Mouse (Mus musculus) C2C12 (cell line): ENCODE measurements around the gene Tspan10. TPM values are rescaled to one million over a fixed set of nuclear protein-coding genes. Genes with fewer than 3 reads are reported as not detected.

Source experiments
- H3K27me3 ChIP-seq: one replicate; pipeline ENCODE4 v1.6.1; 2011; ENCODE audit not compliant: control insufficient read depth, insufficient read depth, insufficient read length
- H3K36me3 ChIP-seq: one replicate; pipeline ENCODE4 v1.6.1; 2011; ENCODE audit not compliant: control insufficient read depth, insufficient read depth
- H3K4me3 ChIP-seq: one replicate; pipeline ENCODE4 v1.5.1; 2011; ENCODE audit warnings: mild to moderate bottlenecking, control low read depth; ENCODE audit not compliant: poor library complexity, insufficient read depth, severe bottlenecking
- H3K79me2 ChIP-seq: one replicate; pipeline ENCODE4 v1.6.1; 2011; ENCODE audit not compliant: control insufficient read depth, insufficient read depth
- H3K79me3 ChIP-seq: one replicate; pipeline ENCODE4 v1.6.1; 2011; ENCODE audit warnings: low read depth, control low read depth
- H3ac ChIP-seq: one replicate; pipeline ENCODE3; 2011; ENCODE audit warnings: low read depth; ENCODE audit not compliant: control insufficient read depth, insufficient read length
- CEBPB ChIP-seq: IDR thresholded peaks from one replicate; pipeline ENCODE4 v1.6.1; 2011; ENCODE audit warnings: low read depth, mild to moderate bottlenecking, control low read depth, moderate library complexity
- CTCF ChIP-seq: IDR thresholded peaks from one replicate; pipeline ENCODE4 v1.5.1; 2011; ENCODE audit not compliant: control insufficient read depth, insufficient read depth, insufficient read length
- FOSL1 ChIP-seq: IDR thresholded peaks from one replicate; pipeline ENCODE4 v1.8.0; 2011; ENCODE audit warnings: mild to moderate bottlenecking, low read length; ENCODE audit not compliant: poor library complexity, insufficient read depth, severe bottlenecking
- MAX ChIP-seq: IDR thresholded peaks from one replicate; pipeline ENCODE4 v1.6.1; 2011; ENCODE audit warnings: mild to moderate bottlenecking, control low read depth
- MYOD1 ChIP-seq: IDR thresholded peaks from one replicate; pipeline ENCODE4 v1.6.1; 2011; ENCODE audit warnings: low read depth; ENCODE audit not compliant: control insufficient read depth, insufficient read length
- MYOG ChIP-seq: IDR thresholded peaks from one replicate; pipeline ENCODE4 v1.6.1; 2011; ENCODE audit not compliant: control insufficient read depth, insufficient read length; ENCODE audit errors: extremely low read depth
- USF1 ChIP-seq: IDR thresholded peaks from one replicate; pipeline ENCODE4 v1.6.1; 2011; ENCODE audit warnings: low read depth, mild to moderate bottlenecking, control low read depth, moderate library complexity
- polyA plus RNA-seq: library from polyadenylated mRNA; unstranded; fragments of >200 nt; fragmentation: generic; extraction: Trizol; gene quantifications from one replicate; pipeline ENCODE4 v1.2.1, GENCODE M21; 2012; ENCODE audit warnings: missing spikeins

The Tspan10 gene
- polyA plus RNA-seq, 1 experiment: 0.02 TPM

GRCm38 (mm10) chr11:120467051-120467735 is 24.7 kb downstream of the Tspan10 start, which contains the start of gene Arl16:
Gene Arl16 (minus strand): TSS chr11:120467607.
- peak within 1 kb of the TSS; percentile 94 for H3K4me3 ChIP-seq
- TF ChIP-seq CEBPB: no peak
- H3K79me3 ChIP-seq: peaks cover 29% of the 10 kb centered on the region
- H3K36me3 ChIP-seq: peaks cover 47% of the 10 kb centered on the region
- peaks cover 34% of the 10 kb centered on the region for H3K79me2 ChIP-seq
- H3K27me3 ChIP-seq: no peaks in the 10 kb centered on the region
- H3ac ChIP-seq: peak within 1 kb of the TSS; percentile 97

GRCm38 (mm10) chr11:120467736-120468092 is 25.3 kb downstream of the Tspan10 start:
- Histone ChIP-seq H3K79me3 (peaks cover 29% of the 10 kb centered on the region), H3ac (peak overlapping the region; percentile 97), H3K36me3 (peaks cover 46% of the 10 kb centered on the region), H3K4me3 (peak overlapping the region; percentile 94), H3K27me3 (no peaks in the 10 kb centered on the region), H3K79me2 (peaks cover 34% of the 10 kb centered on the region)
- TF ChIP-seq CTCF (no peak), MYOG (no peak), USF1 (no peak), FOSL1 (no peak), MYOD1 (no peak), MAX (no peak), CEBPB (no peak)

- H3K4me3 ChIP-seq: no peak overlapping the region
- no peak overlapping the region for H3ac ChIP-seq
- peaks cover 18% of the 10 kb centered on the region for H3K79me3 ChIP-seq
- TF ChIP-seq MAX (no peak), MYOD1 (no peak), CEBPB (no peak), CTCF (no peak), MYOG (no peak), USF1 (no peak), FOSL1 (no peak)
- H3K79me2 ChIP-seq: peaks cover 20% of the 10 kb centered on the region
- H3K36me3 ChIP-seq: peaks cover 66% of the 10 kb centered on the region
- H3K27me3 ChIP-seq: no peaks in the 10 kb centered on the region
These were observed 29.6 kb downstream of the Tspan10 start for GRCm38 (mm10) chr11:120472052-120472451.

GRCm38 (mm10) chr11:120483448-120483934 is 41.0 kb downstream of the Tspan10 start:
- H3K27me3 ChIP-seq: no peaks in the 10 kb centered on the region
- H3K79me3 ChIP-seq: peaks cover 26% of the 10 kb centered on the region
- peak overlapping the region; percentile 56 for H3ac ChIP-seq
- peak overlapping the region; percentile 100 for H3K4me3 ChIP-seq
- peaks cover 38% of the 10 kb centered on the region for H3K79me2 ChIP-seq
- TF ChIP-seq CEBPB (no peak), MYOD1 (no peak), MYOG (no peak), FOSL1 (no peak), MAX (no peak), CTCF (no peak), USF1 (no peak)
- peaks cover 80% of the 10 kb centered on the region for H3K36me3 ChIP-seq

GRCm38 (mm10) chr11:120484265-120484981 is 42.0 kb downstream of the Tspan10 start, which contains the start of gene Mrpl12:
Gene Mrpl12 (plus strand): TSS chr11:120484613.
- no peak for TF ChIP-seq MYOG
- no peak for TF ChIP-seq CEBPB
- TF ChIP-seq CTCF: no peak
- no peak for TF ChIP-seq FOSL1
- TF ChIP-seq MAX: peak; percentile 96
- TF ChIP-seq MYOD1: no peak
- peak; percentile 9 for TF ChIP-seq USF1
- peaks cover 78% of the 10 kb centered on the region for H3K36me3 ChIP-seq

More at GRCm38 (mm10) chr11:120484265-120484981, 42.0 kb downstream of the Tspan10 start, which contains the start of gene Mrpl12:
- Histone ChIP-seq H3K4me3 (peak within 1 kb of the TSS; percentile 100), H3K27me3 (no peaks in the 10 kb centered on the region), H3K79me2 (peaks cover 38% of the 10 kb centered on the region), H3K79me3 (peaks cover 26% of the 10 kb centered on the region), H3ac (peak within 1 kb of the TSS; percentile 98)
